Mouse (Mus musculus) C2C12 (cell line): Measurements from ENCODE around the gene Slc24a4. TPM values are rescaled to one million over a fixed set of nuclear protein-coding genes. Genes with fewer than 3 reads are reported as not detected.

ENCODE experiments used
- H3K27me3 ChIP-seq: one replicate; pipeline ENCODE4 v1.6.1; 2011; ENCODE audit not compliant: control insufficient read depth, insufficient read depth, insufficient read length
- H3K36me3 ChIP-seq: one replicate; pipeline ENCODE4 v1.6.1; 2011; ENCODE audit not compliant: control insufficient read depth, insufficient read depth
- H3K4me3 ChIP-seq: one replicate; pipeline ENCODE4 v1.5.1; 2011; ENCODE audit warnings: mild to moderate bottlenecking, control low read depth; ENCODE audit not compliant: poor library complexity, insufficient read depth, severe bottlenecking
- H3K79me2 ChIP-seq: one replicate; pipeline ENCODE4 v1.6.1; 2011; ENCODE audit not compliant: control insufficient read depth, insufficient read depth
- H3K79me3 ChIP-seq: one replicate; pipeline ENCODE4 v1.6.1; 2011; ENCODE audit warnings: low read depth, control low read depth
- H3ac ChIP-seq: one replicate; pipeline ENCODE3; 2011; ENCODE audit warnings: low read depth; ENCODE audit not compliant: control insufficient read depth, insufficient read length
- CEBPB ChIP-seq: IDR thresholded peaks from one replicate; pipeline ENCODE4 v1.6.1; 2011; ENCODE audit warnings: low read depth, mild to moderate bottlenecking, control low read depth, moderate library complexity
- CTCF ChIP-seq: IDR thresholded peaks from one replicate; pipeline ENCODE4 v1.5.1; 2011; ENCODE audit not compliant: control insufficient read depth, insufficient read depth, insufficient read length
- FOSL1 ChIP-seq: IDR thresholded peaks from one replicate; pipeline ENCODE4 v1.8.0; 2011; ENCODE audit warnings: mild to moderate bottlenecking, low read length; ENCODE audit not compliant: poor library complexity, insufficient read depth, severe bottlenecking
- MAX ChIP-seq: IDR thresholded peaks from one replicate; pipeline ENCODE4 v1.6.1; 2011; ENCODE audit warnings: mild to moderate bottlenecking, control low read depth
- MYOD1 ChIP-seq: IDR thresholded peaks from one replicate; pipeline ENCODE4 v1.6.1; 2011; ENCODE audit warnings: low read depth; ENCODE audit not compliant: control insufficient read depth, insufficient read length
- MYOG ChIP-seq: IDR thresholded peaks from one replicate; pipeline ENCODE4 v1.6.1; 2011; ENCODE audit not compliant: control insufficient read depth, insufficient read length; ENCODE audit errors: extremely low read depth
- USF1 ChIP-seq: IDR thresholded peaks from one replicate; pipeline ENCODE4 v1.6.1; 2011; ENCODE audit warnings: low read depth, mild to moderate bottlenecking, control low read depth, moderate library complexity
- polyA plus RNA-seq: library from polyadenylated mRNA; unstranded; fragments of >200 nt; fragmentation: generic; extraction: Trizol; gene quantifications from one replicate; pipeline ENCODE4 v1.2.1, GENCODE M21; 2012; ENCODE audit warnings: missing spikeins

Slc24a4 gene
- polyA plus RNA-seq, 1 experiment: not detected

- H3K36me3 ChIP-seq: no peaks in the 10 kb centered on the region
- no peaks in the 10 kb centered on the region for H3K27me3 ChIP-seq
- H3K4me3 ChIP-seq: no peak overlapping the region
- peaks cover 67% of the 10 kb centered on the region for H3K79me2 ChIP-seq
- H3ac ChIP-seq: no peak overlapping the region
- peaks cover 33% of the 10 kb centered on the region for H3K79me3 ChIP-seq
- TF ChIP-seq USF1: no peak
- no peak for TF ChIP-seq CEBPB
- TF ChIP-seq MAX: no peak
- no peak for TF ChIP-seq MYOD1
- TF ChIP-seq CTCF: no peak
- no peak for TF ChIP-seq FOSL1
- no peak for TF ChIP-seq MYOG
Observed at GRCm38 (mm10) chr12:102285318-102285717, 156.8 kb downstream of the Slc24a4 start.

- Histone ChIP-seq H3K4me3 (no peak overlapping the region), H3K79me3 (peaks cover 34% of the 10 kb centered on the region), H3K27me3 (no peaks in the 10 kb centered on the region), H3K36me3 (no peaks in the 10 kb centered on the region), H3ac (no peak overlapping the region), H3K79me2 (peaks cover 72% of the 10 kb centered on the region)
- TF ChIP-seq MYOG (no peak), MYOD1 (no peak), CEBPB (no peak)
Observed at GRCm38 (mm10) chr12:102285779-102286178, 157.2 kb downstream of the Slc24a4 start.

GRCm38 (mm10) chr12:102286681-102287414 lies 158.3 kb downstream of the Slc24a4 start:
- H3ac ChIP-seq: no peak overlapping the region
- no peaks in the 10 kb centered on the region for H3K36me3 ChIP-seq
- no peak overlapping the region for H3K4me3 ChIP-seq
- H3K27me3 ChIP-seq: no peaks in the 10 kb centered on the region
- H3K79me3 ChIP-seq: peaks cover 41% of the 10 kb centered on the region
- no peak for TF ChIP-seq CEBPB
- TF ChIP-seq MAX: no peak
- TF ChIP-seq MYOD1: peak; percentile 91
- peaks cover 82% of the 10 kb centered on the region for H3K79me2 ChIP-seq

- Histone ChIP-seq H3K4me3 (no peak overlapping the region), H3K27me3 (no peaks in the 10 kb centered on the region), H3K79me2 (peaks cover 94% of the 10 kb centered on the region), H3ac (no peak overlapping the region), H3K36me3 (no peaks in the 10 kb centered on the region), H3K79me3 (peaks cover 54% of the 10 kb centered on the region)
- TF ChIP-seq USF1 (no peak), FOSL1 (no peak), MYOD1 (no peak), MAX (no peak), CEBPB (no peak), MYOG (no peak), CTCF (no peak)
Observed at GRCm38 (mm10) chr12:102287904-102288602, 159.5 kb downstream of the Slc24a4 start.

GRCm38 (mm10) chr12:102288846-102289245 lies 160.3 kb downstream of the Slc24a4 start:
- no peak for TF ChIP-seq MAX
- no peak for TF ChIP-seq FOSL1
- TF ChIP-seq USF1: no peak
- TF ChIP-seq MYOD1: no peak
- TF ChIP-seq CEBPB: no peak
- no peak for TF ChIP-seq MYOG
- no peak for TF ChIP-seq CTCF

GRCm38 (mm10) chr12:102289568-102289967 lies 161.0 kb downstream of the Slc24a4 start:
- H3K79me3 ChIP-seq: peaks cover 59% of the 10 kb centered on the region
- no peaks in the 10 kb centered on the region for H3K27me3 ChIP-seq
- H3K4me3 ChIP-seq: no peak overlapping the region
- no peak overlapping the region for H3ac ChIP-seq
- no peak for TF ChIP-seq CEBPB
- no peak for TF ChIP-seq MAX
- TF ChIP-seq USF1: no peak
- no peak for TF ChIP-seq MYOD1
- TF ChIP-seq CTCF: no peak
- TF ChIP-seq FOSL1: no peak
- TF ChIP-seq MYOG: no peak
- H3K79me2 ChIP-seq: peaks cover 100% of the 10 kb centered on the region
- no peaks in the 10 kb centered on the region for H3K36me3 ChIP-seq

More at GRCm38 (mm10) chr12:102288846-102289245, 160.3 kb downstream of the Slc24a4 start:
- Histone ChIP-seq H3K79me3 (peaks cover 60% of the 10 kb centered on the region), H3K36me3 (no peaks in the 10 kb centered on the region), H3ac (no peak overlapping the region), H3K27me3 (no peaks in the 10 kb centered on the region), H3K79me2 (peaks cover 100% of the 10 kb centered on the region), H3K4me3 (no peak overlapping the region)
